Mouse (Mus musculus): ENCODE results near the gene Trim2. TPM values are rescaled to one million over a fixed set of nuclear protein-coding genes. Genes with fewer than 3 reads are reported as not detected.

Gene Trim2
- polyA plus RNA-seq, 1 experiment from 2014 or later, result 117 TPM

DNA sequence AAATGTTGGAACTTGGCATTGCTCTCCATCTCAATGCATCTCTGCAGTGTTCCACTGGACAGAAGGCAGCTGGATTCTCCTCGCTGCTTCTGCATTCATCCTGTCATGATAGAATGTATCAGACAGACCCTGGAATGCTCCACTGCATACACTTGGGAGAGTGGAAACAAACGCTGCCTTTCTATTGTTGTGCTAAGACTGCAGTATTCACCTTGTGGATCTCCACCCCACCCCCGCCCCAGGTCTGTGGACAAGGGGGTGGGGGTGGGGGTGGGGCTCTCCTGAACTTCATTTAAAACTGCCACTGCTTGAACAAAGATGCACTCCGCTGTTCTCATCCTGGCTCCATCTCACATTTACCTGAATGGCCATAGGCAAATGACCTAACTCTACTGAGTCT is 112.8 kb downstream of the Trim2 start:
- Histone ChIP-seq H3K4me1 (ENCODE audit: control insufficient read depth, insufficient read depth, low read length) (peaks cover 6% of the 10 kb centered on the region; the same call in 1 of the 2 replicates), H3K27me3 (replicated peaks; ENCODE audit: control insufficient read depth, insufficient read depth, low read length) (no peaks in the 10 kb centered on the region), H3K36me3 (ENCODE audit: control insufficient read depth, insufficient read depth, low read length) (peaks cover 70% of the 10 kb centered on the region), H3K4me2 (ENCODE audit: low read length) (no peak overlapping the region), H3K4me3 (ENCODE audit: low read depth, low read length) (no peak overlapping the region), H3K9me3 (replicated peaks; ENCODE audit: control insufficient read depth, low read length) (no peaks in the 10 kb centered on the region), H3K27ac (ENCODE audit: low read depth, low read length) (no peak overlapping the region), H3K9ac (ENCODE audit: low read length) (no peak overlapping the region)
- ATAC-seq (no peak), DNase-seq (ENCODE audit: low spot score) (no peak)
- 58% methylated on average over 4 of the region's 4 CpGs for WGBS

DNA sequence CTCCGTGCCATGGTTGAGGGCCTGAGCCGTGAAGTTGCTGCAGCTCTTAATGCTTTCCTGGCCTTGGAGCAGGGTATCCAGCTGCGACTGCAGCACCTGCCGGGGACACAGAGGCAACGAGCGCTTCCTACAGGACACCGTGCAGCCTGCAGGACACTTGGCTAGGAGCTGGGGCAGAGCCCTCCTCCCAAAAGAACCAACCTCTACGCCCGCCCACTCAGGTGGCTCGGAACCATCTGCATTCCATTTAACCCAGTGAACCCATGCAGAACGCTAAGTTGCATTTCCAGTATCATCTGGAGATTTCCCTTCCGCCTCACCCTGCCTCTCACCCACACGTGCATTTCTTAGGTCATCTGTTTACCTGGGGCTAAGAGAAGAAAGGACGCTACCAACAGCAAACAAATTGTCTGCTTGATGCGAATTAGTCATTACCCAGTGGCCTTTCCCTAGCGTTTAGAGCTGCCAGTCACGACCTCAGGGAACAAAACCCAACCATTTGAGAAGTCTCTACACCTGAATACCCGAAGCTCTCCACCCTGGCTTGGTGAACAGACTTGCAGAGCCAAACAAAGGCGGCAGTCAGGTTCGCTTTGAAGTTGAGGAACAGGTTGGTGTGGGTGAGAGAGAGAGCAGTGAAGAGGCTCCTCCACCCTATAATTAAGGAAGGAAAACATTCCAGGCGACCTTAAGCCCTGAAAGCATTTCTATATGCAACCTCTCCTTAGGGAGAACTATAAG is 115.4 kb downstream of the Trim2 start:
- Histone ChIP-seq H3K9ac (ENCODE audit: low read length) (no peak overlapping the region), H3K36me3 (ENCODE audit: control insufficient read depth, insufficient read depth, low read length) (peaks cover 71% of the 10 kb centered on the region), H3K27me3 (replicated peaks; ENCODE audit: control insufficient read depth, insufficient read depth, low read length) (no peaks in the 10 kb centered on the region), H3K9me3 (replicated peaks; ENCODE audit: control insufficient read depth, low read length) (no peaks in the 10 kb centered on the region), H3K4me1 (ENCODE audit: control insufficient read depth, insufficient read depth, low read length) (peaks cover 6% of the 10 kb centered on the region; the same call in 1 of the 2 replicates), H3K27ac (ENCODE audit: low read depth, low read length) (no peak overlapping the region), H3K4me2 (ENCODE audit: low read length) (no peak overlapping the region), H3K4me3 (ENCODE audit: low read depth, low read length) (no peak overlapping the region)
- no peak for DNase-seq (ENCODE audit: low spot score)
- ATAC-seq, result peak; percentile 24; the same call in 1 of the 2 replicates
- WGBS, result 55% methylated on average over 21 of the region's 21 CpGs

GRCm38 (mm10) chr3:84190513-84191061 is 116.1 kb downstream of the Trim2 start:
- no peaks in the 10 kb centered on the region for H3K9me3 ChIP-seq (replicated peaks; ENCODE audit: control insufficient read depth, low read length)
- WGBS, result 32% methylated on average over 41 of the region's 41 CpGs
- DNase-seq (ENCODE audit: low spot score), result no peak
- H3K4me1 ChIP-seq (ENCODE audit: control insufficient read depth, insufficient read depth, low read length), result peaks cover 6% of the 10 kb centered on the region; the same call in 1 of the 2 replicates
- H3K27ac ChIP-seq (ENCODE audit: low read depth, low read length), result no peak overlapping the region
- H3K4me3 ChIP-seq (ENCODE audit: low read depth, low read length), result no peak overlapping the region
- H3K27me3 ChIP-seq (replicated peaks; ENCODE audit: control insufficient read depth, insufficient read depth, low read length), result no peaks in the 10 kb centered on the region
- H3K4me2 ChIP-seq (ENCODE audit: low read length), result 0 out of 2 replicates have a peak overlapping the region, but pooled peaks have one; percentile 2
- ATAC-seq, result peak; percentile 42
- no peak overlapping the region for H3K9ac ChIP-seq (ENCODE audit: low read length)
- peaks cover 66% of the 10 kb centered on the region for H3K36me3 ChIP-seq (ENCODE audit: control insufficient read depth, insufficient read depth, low read length)

- H3K4me3 ChIP-seq (ENCODE audit: low read depth, low read length), result no peak overlapping the region
- no peak overlapping the region for H3K27ac ChIP-seq (ENCODE audit: low read depth, low read length)
- peaks cover 6% of the 10 kb centered on the region; the same call in 1 of the 2 replicates for H3K4me1 ChIP-seq (ENCODE audit: control insufficient read depth, insufficient read depth, low read length)
- peaks cover 69% of the 10 kb centered on the region for H3K36me3 ChIP-seq (ENCODE audit: control insufficient read depth, insufficient read depth, low read length)
- 0 out of 2 replicates have a peak, but pooled peaks cover 3% of the 10 kb centered on the region for H3K9me3 ChIP-seq (replicated peaks; ENCODE audit: control insufficient read depth, low read length)
- no peak overlapping the region for H3K9ac ChIP-seq (ENCODE audit: low read length)
- no peak overlapping the region for H3K4me2 ChIP-seq (ENCODE audit: low read length)
- ATAC-seq (no peak), DNase-seq (ENCODE audit: low spot score) (no peak)
- H3K27me3 ChIP-seq (replicated peaks; ENCODE audit: control insufficient read depth, insufficient read depth, low read length), result no peaks in the 10 kb centered on the region
- WGBS, result 72% methylated on average over 10 of the region's 10 CpGs
These were observed 117.0 kb downstream of the Trim2 start for GRCm38 (mm10) chr3:84189629-84190173.

GRCm38 (mm10) chr3:84181717-84182116 is 125.0 kb downstream of the Trim2 start:
- peaks cover 36% of the 10 kb centered on the region for H3K36me3 ChIP-seq (ENCODE audit: control insufficient read depth, insufficient read depth, low read length)
- DNase-seq (ENCODE audit: low spot score) (no peak), ATAC-seq (no peak)
- H3K9me3 ChIP-seq (replicated peaks; ENCODE audit: control insufficient read depth, low read length), result 0 out of 2 replicates have a peak, but pooled peaks cover 3% of the 10 kb centered on the region
- no peak overlapping the region for H3K4me2 ChIP-seq (ENCODE audit: low read length)
- WGBS, result 19% methylated on average over 4 of the region's 4 CpGs
- H3K9ac ChIP-seq (ENCODE audit: low read length), result no peak overlapping the region
- no peak overlapping the region for H3K4me3 ChIP-seq (ENCODE audit: low read depth, low read length)
- H3K4me1 ChIP-seq (ENCODE audit: control insufficient read depth, insufficient read depth, low read length), result peaks cover 13% of the 10 kb centered on the region; the same call in 1 of the 2 replicates
- no peaks in the 10 kb centered on the region for H3K27me3 ChIP-seq (replicated peaks; ENCODE audit: control insufficient read depth, insufficient read depth, low read length)
- H3K27ac ChIP-seq (ENCODE audit: low read depth, low read length), result no peak overlapping the region

DNA sequence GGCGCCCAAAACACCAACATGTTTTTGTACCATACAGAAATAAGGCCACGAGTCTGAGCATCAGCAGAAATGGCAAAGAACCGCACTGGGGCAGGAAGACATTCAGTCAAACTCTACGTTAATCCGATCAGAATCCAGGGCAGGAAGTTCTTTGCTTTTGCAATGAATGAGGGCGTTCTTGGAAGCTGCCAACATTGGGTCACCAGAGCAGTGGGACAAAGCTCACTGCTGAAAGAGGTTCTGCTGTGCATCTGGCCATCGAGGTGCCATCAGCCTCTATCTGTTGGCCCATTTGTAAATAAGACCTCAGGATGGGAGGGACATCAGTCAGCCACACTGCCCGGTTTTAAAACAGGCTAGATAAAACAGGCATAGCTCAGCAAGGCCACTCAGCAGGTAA is 125.6 kb downstream of the Trim2 start:
- DNase-seq (ENCODE audit: low spot score) (no peak), ATAC-seq (no peak)
- Histone ChIP-seq H3K36me3 (ENCODE audit: control insufficient read depth, insufficient read depth, low read length) (peaks cover 38% of the 10 kb centered on the region), H3K4me3 (ENCODE audit: low read depth, low read length) (no peak overlapping the region), H3K27me3 (replicated peaks; ENCODE audit: control insufficient read depth, insufficient read depth, low read length) (no peaks in the 10 kb centered on the region), H3K4me2 (ENCODE audit: low read length) (no peak overlapping the region), H3K9ac (ENCODE audit: low read length) (no peak overlapping the region), H3K4me1 (ENCODE audit: control insufficient read depth, insufficient read depth, low read length) (peaks cover 13% of the 10 kb centered on the region; the same call in 1 of the 2 replicates), H3K27ac (ENCODE audit: low read depth, low read length) (no peak overlapping the region), H3K9me3 (replicated peaks; ENCODE audit: control insufficient read depth, low read length) (0 out of 2 replicates have a peak, but pooled peaks cover 3% of the 10 kb centered on the region)
- WGBS, result 20% methylated on average over 8 of the region's 8 CpGs

DNA sequence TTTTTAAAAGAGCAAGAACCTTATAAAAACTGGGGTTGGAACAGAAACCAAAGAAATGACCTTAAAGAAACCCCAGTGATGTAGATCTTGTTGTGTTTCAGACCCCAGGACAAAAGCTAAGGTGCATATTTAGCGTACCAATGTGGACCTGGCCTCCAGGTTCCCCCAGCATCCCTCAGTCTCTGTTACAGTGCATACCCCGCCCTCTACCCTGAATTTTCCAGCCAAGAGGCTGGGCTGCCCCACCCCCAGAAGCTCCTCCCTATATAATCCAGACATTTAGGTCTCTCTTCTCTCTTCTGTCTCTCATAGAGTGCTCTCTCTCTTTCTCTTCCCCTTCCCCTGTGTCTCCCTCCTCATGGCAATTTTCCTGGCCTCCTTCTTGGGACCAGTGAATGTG is 126.4 kb downstream of the Trim2 start:
- Histone ChIP-seq H3K4me2 (ENCODE audit: low read length) (no peak overlapping the region), H3K27ac (ENCODE audit: low read depth, low read length) (no peak overlapping the region), H3K9ac (ENCODE audit: low read length) (no peak overlapping the region), H3K4me3 (ENCODE audit: low read depth, low read length) (no peak overlapping the region), H3K9me3 (replicated peaks; ENCODE audit: control insufficient read depth, low read length) (0 out of 2 replicates have a peak, but pooled peaks cover 3% of the 10 kb centered on the region), H3K4me1 (ENCODE audit: control insufficient read depth, insufficient read depth, low read length) (peaks cover 13% of the 10 kb centered on the region; the same call in 1 of the 2 replicates), H3K27me3 (replicated peaks; ENCODE audit: control insufficient read depth, insufficient read depth, low read length) (no peaks in the 10 kb centered on the region), H3K36me3 (ENCODE audit: control insufficient read depth, insufficient read depth, low read length) (peaks cover 45% of the 10 kb centered on the region)
- ATAC-seq (no peak), DNase-seq (ENCODE audit: low spot score) (no peak)
- WGBS, result 83% methylated on average over 2 of the region's 2 CpGs

DNA sequence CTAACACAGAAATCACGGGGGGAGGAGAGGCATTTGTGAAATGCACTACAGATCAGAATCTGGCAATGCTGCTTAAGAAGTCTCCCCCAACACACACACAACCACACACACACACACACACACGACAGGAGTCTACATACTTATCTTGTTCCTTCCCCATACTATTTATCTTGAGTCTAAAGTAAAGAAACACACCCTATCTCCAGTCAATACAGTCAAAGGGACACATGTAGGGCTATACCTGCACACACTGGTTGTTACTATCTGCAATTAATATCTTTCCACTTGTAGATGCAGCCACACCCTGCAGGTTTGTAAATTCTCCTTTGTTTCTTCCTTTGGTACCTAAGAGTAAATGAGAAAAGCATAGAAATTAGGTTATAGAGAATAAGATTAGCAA is 128.8 kb downstream of the Trim2 start:
- ATAC-seq, result no peak
- peaks cover 13% of the 10 kb centered on the region; the same call in 1 of the 2 replicates for H3K4me1 ChIP-seq (ENCODE audit: control insufficient read depth, insufficient read depth, low read length)

More for the DNA sequence above, 128.8 kb downstream of the Trim2 start:
- H3K4me3 ChIP-seq (ENCODE audit: low read depth, low read length), result no peak overlapping the region
- no peak for DNase-seq (ENCODE audit: low spot score)
- H3K9ac ChIP-seq (ENCODE audit: low read length), result no peak overlapping the region
- no peaks in the 10 kb centered on the region for H3K27me3 ChIP-seq (replicated peaks; ENCODE audit: control insufficient read depth, insufficient read depth, low read length)
- H3K4me2 ChIP-seq (ENCODE audit: low read length), result no peak overlapping the region
- H3K9me3 ChIP-seq (replicated peaks; ENCODE audit: control insufficient read depth, low read length), result no peaks in the 10 kb centered on the region
- H3K36me3 ChIP-seq (ENCODE audit: control insufficient read depth, insufficient read depth, low read length), result peaks cover 37% of the 10 kb centered on the region
- WGBS, result 78% methylated on average over 2 of the region's 2 CpGs
- no peak overlapping the region for H3K27ac ChIP-seq (ENCODE audit: low read depth, low read length)

Measured in forebrain, embryonic 14.5 days (tissue).